Mouse (Mus musculus): Measurements from ENCODE around the gene Gm12355. TPM values are rescaled to one million over a fixed set of nuclear protein-coding genes. Genes with fewer than 3 reads are reported as not detected.
A peak's percentile ranks its signal among the peaks of the same experiment; 100 is the strongest.

Gene Gm12355
- polyA plus RNA-seq, 1 experiment from 2014 or later, result 1.2 TPM

DNA sequence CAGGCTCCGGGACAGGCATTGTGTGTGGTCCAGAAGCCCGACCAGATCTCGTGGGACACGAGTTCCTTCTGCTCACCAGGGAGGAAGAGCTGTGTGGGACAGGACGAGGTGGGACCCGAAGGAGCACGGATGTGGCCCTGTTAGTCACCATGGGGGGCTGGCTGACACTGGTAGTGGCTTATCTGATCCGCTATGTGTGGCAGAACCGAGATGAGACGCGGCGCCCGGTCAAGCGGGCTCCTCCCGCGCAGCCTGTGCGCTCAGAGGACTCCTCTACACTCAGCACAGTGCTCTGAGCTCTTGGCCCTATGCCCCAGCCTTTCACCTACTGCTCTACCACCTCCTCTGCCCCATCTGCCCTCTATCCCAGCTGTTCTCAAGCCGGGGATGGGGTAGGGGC, 26.2 kb downstream of the Gm12355 start:
- Histone ChIP-seq H3K9me3 (no peaks in the 10 kb centered on the region), H3K4me1 (peaks cover 11% of the 10 kb centered on the region), H3K9ac (no peak overlapping the region; the same call in none of the 2 replicates), H3K27me3 (peaks cover 57% of the 10 kb centered on the region), H3K4me3 (no peak overlapping the region), H3K27ac (no peak overlapping the region), H3K36me3 (no peaks in the 10 kb centered on the region), H3K4me2 (replicated peaks) (no peak overlapping the region)
- 35% methylated on average over 18 of the region's 18 CpGs for WGBS
- no peak for ATAC-seq (ENCODE audit: low FRiP score, low read depth)

DNA sequence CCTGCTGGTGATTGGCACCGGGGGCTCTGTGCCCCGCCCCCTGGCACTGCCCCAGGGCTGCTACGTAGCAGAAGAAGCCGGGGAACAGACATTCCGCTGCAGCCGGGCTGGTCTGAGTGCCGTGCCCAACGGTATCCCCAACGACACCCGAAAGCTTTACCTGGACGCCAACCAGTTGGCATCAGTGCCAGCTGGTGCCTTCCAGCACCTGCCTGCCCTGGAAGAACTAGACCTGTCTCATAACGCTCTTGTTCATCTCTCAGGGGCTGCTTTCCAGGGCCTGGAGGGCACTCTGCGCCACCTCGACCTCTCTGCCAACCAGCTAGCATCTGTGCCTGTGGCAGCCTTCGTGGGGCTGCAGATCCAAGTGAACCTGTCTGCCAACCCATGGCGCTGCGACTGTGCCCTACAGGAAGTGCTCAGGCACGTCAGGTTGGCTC, 26.6 kb downstream of the Gm12355 start:
- no peak for ATAC-seq (ENCODE audit: low FRiP score, low read depth)
- whole genome bisulfite sequencing, result 58% methylated on average over 18 of the region's 18 CpGs
- H3K27me3 ChIP-seq, result peaks cover 60% of the 10 kb centered on the region
- no peaks in the 10 kb centered on the region for H3K36me3 ChIP-seq
- no peak overlapping the region; the same call in 1 of the 2 replicates for H3K9ac ChIP-seq
- H3K9me3 ChIP-seq, result no peaks in the 10 kb centered on the region
- H3K4me3 ChIP-seq, result no peak overlapping the region
- no peak overlapping the region for H3K27ac ChIP-seq
- H3K4me1 ChIP-seq, result peaks cover 11% of the 10 kb centered on the region
- no peak overlapping the region for H3K4me2 ChIP-seq (replicated peaks)

DNA sequence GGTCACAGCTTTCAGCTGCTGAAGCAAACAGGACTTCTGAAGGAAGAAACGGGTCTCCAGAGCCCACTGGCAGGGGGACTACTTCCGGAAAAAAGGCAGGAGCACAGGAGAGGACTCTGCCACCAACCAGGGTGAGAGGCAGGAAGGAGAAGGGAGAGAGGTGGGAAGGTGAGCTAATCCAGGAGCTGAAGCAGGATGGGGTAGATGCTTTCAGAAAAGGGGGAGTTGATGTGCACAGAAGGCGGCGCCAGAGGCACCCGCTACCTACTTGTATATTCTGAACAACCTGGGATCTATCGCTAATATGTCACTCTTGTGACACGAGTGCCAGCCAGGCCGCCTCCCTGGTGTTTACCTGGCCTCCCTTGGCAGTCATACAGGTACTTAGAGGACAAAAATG, 27.5 kb downstream of the Gm12355 start, which contains the start of gene Lrrc3c:
Lrrc3c (plus strand) TSS at position 301 of the 400 bp plus-strand sequence.
- H3K4me3 ChIP-seq, result no peak within 1 kb of the TSS
- H3K27me3 ChIP-seq, result peaks cover 59% of the 10 kb centered on the region
- peaks cover 11% of the 10 kb centered on the region for H3K4me1 ChIP-seq
- no peaks in the 10 kb centered on the region for H3K9me3 ChIP-seq
- no peak within 1 kb of the TSS for H3K4me2 ChIP-seq (replicated peaks)
- H3K36me3 ChIP-seq, result no peaks in the 10 kb centered on the region
- WGBS, result 79% methylated on average over 8 of the region's 8 CpGs
- no peak within 1 kb of the TSS for H3K27ac ChIP-seq
- ATAC-seq (ENCODE audit: low FRiP score, low read depth), result no peak
- no peak within 1 kb of the TSS; the same call in 1 of the 2 replicates for H3K9ac ChIP-seq

DNA sequence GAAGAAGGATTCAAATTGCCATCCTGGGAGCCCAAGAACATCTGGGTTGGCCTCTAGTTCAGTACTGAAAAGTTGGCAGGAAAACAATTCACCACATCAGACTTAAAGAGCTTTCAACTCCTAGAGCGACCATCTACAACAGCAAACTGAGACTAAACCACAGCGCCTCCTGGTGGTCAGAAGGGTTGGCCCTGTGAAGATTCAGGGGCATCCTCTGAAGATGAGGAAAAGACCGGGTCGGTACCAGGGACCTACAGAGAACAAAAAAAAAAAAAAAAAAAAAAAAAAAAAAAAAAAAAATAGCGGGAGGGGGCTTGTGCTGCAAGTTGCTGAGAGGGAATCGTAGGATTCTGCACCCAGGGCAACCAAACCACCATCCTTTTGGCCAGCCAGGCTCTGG, 28.1 kb downstream of the Gm12355 start:
- Histone ChIP-seq H3K27ac (no peak overlapping the region), H3K9ac (no peak overlapping the region), H3K4me1 (peaks cover 11% of the 10 kb centered on the region), H3K4me3 (no peak overlapping the region), H3K9me3 (no peaks in the 10 kb centered on the region), H3K4me2 (replicated peaks) (no peak overlapping the region), H3K27me3 (peaks cover 59% of the 10 kb centered on the region), H3K36me3 (no peaks in the 10 kb centered on the region)
- 40% methylated on average over 5 of the region's 6 CpGs for WGBS
- ATAC-seq (ENCODE audit: low FRiP score, low read depth), result no peak; the same call in 1 of the 2 replicates

DNA sequence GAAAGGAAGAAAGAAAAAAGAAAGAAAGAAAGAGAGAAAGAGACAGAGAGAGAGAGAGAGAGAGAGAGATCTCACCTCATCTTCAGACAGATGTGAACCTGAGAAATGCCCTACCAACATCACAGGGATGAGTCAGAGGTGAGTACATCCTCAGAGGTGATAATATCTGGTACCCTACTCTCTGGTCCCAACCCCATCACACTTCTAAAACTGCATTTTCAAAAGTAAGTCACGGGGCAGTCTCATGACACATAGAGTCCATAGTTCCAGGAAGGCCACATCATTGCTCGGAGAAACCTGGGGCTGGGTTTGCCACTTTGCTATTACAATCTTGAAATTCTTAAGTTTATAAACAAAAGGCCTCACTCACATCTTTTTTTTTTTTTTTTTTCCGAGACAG, 29.5 kb downstream of the Gm12355 start:
- Histone ChIP-seq H3K4me3 (no peak overlapping the region), H3K27me3 (peaks cover 58% of the 10 kb centered on the region), H3K27ac (no peak overlapping the region), H3K9me3 (no peaks in the 10 kb centered on the region), H3K9ac (no peak overlapping the region), H3K4me2 (replicated peaks) (no peak overlapping the region), H3K4me1 (peaks cover 5% of the 10 kb centered on the region; the same call in 1 of the 2 replicates), H3K36me3 (no peaks in the 10 kb centered on the region)
- 72% methylated on average over 3 of the region's 3 CpGs for WGBS
- ATAC-seq (ENCODE audit: low FRiP score, low read depth), result no peak

DNA sequence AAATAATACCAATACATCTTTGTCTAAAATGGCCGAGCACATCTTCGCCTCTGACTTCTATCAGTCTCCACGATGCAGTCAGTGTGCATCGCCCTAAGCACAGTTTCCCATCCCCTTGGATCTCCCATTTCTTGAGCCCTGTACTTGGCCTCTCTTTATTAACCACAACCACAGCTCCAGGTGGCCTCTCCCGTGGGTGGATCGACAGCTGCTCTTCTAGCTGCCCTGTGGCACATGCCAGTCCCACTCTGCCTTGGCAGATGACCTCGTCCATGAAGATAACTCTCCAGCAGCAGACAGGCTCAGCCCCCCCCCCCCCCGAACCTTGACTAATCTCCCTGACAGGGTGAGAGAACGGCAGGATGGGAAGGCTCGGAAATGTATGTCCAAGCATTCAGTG, 30.0 kb downstream of the Gm12355 start:
- Histone ChIP-seq H3K4me3 (no peak overlapping the region), H3K4me1 (peaks cover 5% of the 10 kb centered on the region; the same call in 1 of the 2 replicates), H3K4me2 (replicated peaks) (no peak overlapping the region), H3K9me3 (no peaks in the 10 kb centered on the region), H3K27ac (no peak overlapping the region), H3K9ac (no peak overlapping the region), H3K27me3 (peaks cover 53% of the 10 kb centered on the region), H3K36me3 (no peaks in the 10 kb centered on the region)
- WGBS, result 78% methylated on average over 10 of the region's 10 CpGs
- no peak for ATAC-seq (ENCODE audit: low FRiP score, low read depth)

DNA sequence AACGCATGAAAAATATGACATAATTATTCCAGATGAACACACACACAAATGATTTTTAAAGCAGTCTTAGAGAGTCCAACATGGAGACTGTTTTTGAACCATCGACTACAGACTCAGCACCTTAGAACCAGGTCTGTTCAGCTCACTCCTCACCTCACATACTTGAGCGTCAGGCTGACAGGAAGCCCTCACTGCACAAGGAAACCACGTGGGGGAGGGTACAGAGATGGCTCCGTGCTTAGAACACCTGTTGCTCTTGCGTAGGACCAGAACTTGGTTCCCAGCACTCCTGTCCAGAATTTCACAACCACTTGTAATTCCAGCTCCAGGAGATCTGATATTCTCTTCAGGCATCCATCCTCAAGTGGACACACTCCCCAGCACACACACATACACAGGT, 30.4 kb downstream of the Gm12355 start:
- no peak for ATAC-seq (ENCODE audit: low FRiP score, low read depth)
- H3K4me1 ChIP-seq, result peaks cover 5% of the 10 kb centered on the region; the same call in 1 of the 2 replicates
- H3K9ac ChIP-seq, result no peak overlapping the region
- H3K27me3 ChIP-seq, result peaks cover 49% of the 10 kb centered on the region
- no peak overlapping the region for H3K4me2 ChIP-seq (replicated peaks)
- H3K27ac ChIP-seq, result no peak overlapping the region
- H3K4me3 ChIP-seq, result no peak overlapping the region
- WGBS, result 75% methylated on average over 6 of the region's 6 CpGs
- H3K9me3 ChIP-seq, result no peaks in the 10 kb centered on the region
- H3K36me3 ChIP-seq, result no peaks in the 10 kb centered on the region

DNA sequence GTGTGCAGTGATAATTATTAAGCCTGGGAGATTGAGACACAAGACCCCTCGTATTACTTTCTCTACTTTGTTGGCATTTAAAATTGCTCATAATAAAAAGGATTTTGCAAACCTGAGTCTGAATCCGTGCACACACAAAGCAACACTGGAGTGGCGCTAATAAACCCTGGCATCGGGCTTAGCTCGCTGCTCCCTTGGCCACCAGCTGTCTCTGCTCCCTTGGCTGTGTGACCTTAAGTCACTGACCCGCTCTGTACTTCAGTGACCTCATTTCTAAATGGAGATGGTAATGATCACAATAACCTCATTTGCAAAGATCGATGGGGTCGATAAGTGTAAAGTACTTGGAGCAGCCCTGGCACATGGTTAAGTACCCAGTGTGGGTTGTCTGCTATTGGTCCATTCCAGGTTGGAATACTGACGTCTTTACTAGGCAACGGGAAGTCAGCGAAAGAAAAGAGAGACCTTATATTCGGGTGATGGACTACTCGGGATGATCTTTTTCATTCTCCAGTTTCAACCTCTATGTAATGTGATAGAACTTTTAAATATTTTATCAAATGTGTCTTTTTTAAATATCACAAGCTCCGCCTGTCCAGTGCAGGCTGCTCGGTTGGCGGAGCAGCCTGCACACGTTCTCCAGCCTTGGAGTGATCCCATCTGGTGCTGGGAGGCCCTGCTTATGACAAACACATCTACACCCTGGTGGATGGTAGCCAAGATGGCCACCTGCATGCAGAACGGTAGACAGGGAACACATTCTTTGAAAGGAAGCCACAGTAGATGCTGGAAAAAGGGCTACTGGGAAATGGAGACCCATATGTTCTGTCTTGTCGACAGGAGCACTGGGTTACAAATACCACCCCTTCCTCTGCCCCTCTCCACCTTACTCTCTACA, 34.7 kb downstream of the Gm12355 start:
- no peak overlapping the region for H3K27ac ChIP-seq

DNA sequence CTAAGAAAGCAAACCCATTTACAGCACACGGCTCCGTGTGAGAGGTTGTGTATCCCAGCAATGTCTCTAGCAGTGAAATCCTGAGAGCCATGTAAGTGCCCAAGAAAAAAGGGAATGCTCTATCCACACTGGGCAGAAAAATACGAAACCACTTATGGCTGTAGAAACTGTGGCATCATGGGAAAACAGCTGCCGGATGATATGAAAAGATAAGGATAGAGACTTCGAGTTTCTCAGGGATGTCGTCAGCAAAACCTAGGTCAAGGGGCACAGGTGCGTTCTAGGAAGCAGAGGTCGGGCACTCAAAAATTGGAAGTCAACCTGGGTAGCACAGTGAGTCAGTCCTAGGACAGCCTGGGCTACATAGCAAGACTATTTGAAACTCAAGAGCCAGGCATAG, 36.2 kb downstream of the Gm12355 start:
- peaks cover 21% of the 10 kb centered on the region for H3K27me3 ChIP-seq
- H3K4me2 ChIP-seq (replicated peaks), result no peak overlapping the region
- H3K4me1 ChIP-seq, result peaks cover 33% of the 10 kb centered on the region
- no peak overlapping the region for H3K27ac ChIP-seq
- no peak overlapping the region for H3K9ac ChIP-seq
- H3K4me3 ChIP-seq, result no peak overlapping the region
- H3K36me3 ChIP-seq, result peaks cover 1% of the 10 kb centered on the region; the same call in 1 of the 2 replicates
- no peaks in the 10 kb centered on the region for H3K9me3 ChIP-seq
- no peak for ATAC-seq (ENCODE audit: low FRiP score, low read depth)
- WGBS, result 84% methylated on average over 8 of the region's 8 CpGs

More for the DNA sequence above, 34.7 kb downstream of the Gm12355 start:
- Histone ChIP-seq H3K4me1 (peaks cover 19% of the 10 kb centered on the region), H3K9me3 (no peaks in the 10 kb centered on the region), H3K9ac (no peak overlapping the region), H3K4me2 (replicated peaks) (no peak overlapping the region), H3K4me3 (no peak overlapping the region), H3K36me3 (no peaks in the 10 kb centered on the region), H3K27me3 (peaks cover 25% of the 10 kb centered on the region)
- 72% methylated on average over 19 of the region's 19 CpGs for WGBS
- no peak for ATAC-seq (ENCODE audit: low FRiP score, low read depth)

DNA sequence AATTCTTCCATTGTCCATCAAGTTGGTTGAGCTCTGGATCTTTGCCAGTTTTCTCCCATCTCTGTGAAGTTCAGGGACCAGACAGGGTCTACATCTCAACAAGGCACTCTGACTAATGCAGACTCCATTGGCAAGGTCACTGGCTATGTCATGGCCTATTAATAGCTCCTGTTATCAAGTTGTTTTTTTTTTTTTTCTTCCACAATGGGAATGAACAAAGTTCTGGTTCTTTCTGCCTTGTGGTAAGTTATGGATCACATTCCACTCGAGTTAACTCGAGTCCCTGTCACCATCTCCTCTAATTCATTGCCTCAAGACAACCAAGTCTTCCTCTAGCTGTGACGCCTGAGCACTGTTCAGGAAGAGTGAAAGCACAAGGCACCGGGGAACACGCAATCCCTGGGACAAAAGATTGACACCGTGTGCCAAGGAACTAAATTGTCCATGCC, 36.6 kb downstream of the Gm12355 start:
- no peaks in the 10 kb centered on the region for H3K9me3 ChIP-seq
- H3K27ac ChIP-seq, result no peak overlapping the region

DNA sequence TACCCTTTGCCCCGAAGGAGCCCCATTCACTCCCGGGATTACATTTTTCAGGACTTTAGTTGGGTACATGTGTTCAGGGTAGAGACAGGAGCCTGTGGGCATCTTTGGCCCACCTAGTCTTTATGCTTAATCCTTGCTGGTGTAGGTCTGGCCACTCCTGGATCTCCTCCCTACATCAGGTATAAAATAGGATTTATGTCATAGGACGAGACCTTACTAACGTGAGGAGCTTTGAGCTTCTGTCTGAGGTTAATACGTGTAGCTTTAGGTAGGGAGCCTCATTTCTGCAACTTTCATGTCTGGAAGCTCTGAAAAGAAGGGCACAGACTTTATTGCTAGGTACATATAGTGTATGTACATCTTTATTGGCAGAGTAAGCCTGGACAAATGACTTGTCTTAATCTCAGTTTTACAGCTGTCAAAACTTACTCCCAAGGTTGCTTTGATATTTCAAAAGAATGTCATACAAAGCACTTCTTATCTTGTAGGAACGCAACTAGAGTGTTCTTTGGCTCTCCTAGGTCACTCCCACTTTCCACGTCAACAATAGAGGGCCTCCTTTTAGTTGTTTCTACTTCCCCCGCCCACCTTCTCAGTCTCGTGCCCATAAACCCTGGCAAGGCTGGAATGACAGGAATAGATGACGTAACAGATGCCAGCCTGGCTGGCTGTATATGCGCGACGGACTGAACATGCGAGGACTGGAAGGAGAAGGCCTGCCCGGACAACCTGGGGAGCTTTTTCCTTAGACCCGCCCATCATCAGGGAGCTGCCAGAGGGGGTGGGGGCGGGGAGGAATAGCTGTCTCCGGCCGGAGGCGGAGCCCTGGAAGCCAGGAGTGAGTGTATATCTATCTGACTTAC, 37.5 kb downstream of the Gm12355 start:
- Histone ChIP-seq H3K36me3 (peaks cover 14% of the 10 kb centered on the region), H3K27ac (peak overlapping the region; percentile 73), H3K4me2 (replicated peaks) (peak overlapping the region; percentile 91), H3K27me3 (peaks cover 16% of the 10 kb centered on the region), H3K9me3 (no peaks in the 10 kb centered on the region), H3K4me1 (peaks cover 33% of the 10 kb centered on the region), H3K4me3 (peak overlapping the region; percentile 88), H3K9ac (peak overlapping the region; percentile 91)
- ATAC-seq (ENCODE audit: low FRiP score, low read depth), result peak; percentile 52
- 4% methylated on average over 20 of the region's 20 CpGs for WGBS

More for the DNA sequence above, 36.6 kb downstream of the Gm12355 start:
- WGBS, result 65% methylated on average over 6 of the region's 6 CpGs
- Histone ChIP-seq H3K36me3 (peaks cover 6% of the 10 kb centered on the region; the same call in 1 of the 2 replicates), H3K4me3 (no peak overlapping the region), H3K4me2 (replicated peaks) (peak overlapping the region; percentile 91), H3K9ac (no peak overlapping the region), H3K27me3 (peaks cover 18% of the 10 kb centered on the region), H3K4me1 (peaks cover 33% of the 10 kb centered on the region)
- no peak for ATAC-seq (ENCODE audit: low FRiP score, low read depth)

All from limb, embryonic 13.5 days (tissue).